Mouse (Mus musculus): ENCODE measurements around the gene Ascl1.

Gene Ascl1

DNA sequence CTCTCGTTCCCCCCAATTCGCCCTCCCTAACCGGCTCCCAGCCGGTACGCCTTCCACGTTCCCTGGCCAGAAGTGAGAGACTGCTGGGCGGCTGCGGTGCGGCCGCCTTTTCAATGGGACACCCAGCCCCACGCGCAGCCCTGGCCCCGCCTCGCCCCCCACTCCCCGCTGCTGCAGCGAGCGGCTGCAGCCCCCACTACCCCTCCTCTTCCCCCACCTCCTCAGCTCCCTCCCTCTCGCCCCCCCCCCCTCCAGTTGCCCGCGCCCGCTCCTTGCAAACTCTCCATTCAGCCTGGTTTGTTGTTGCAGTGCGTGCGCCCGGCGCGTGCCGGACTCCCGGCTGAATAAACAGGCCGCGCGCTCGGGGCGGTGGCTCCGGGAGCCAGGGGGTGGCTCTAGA is at the start of gene Ascl1:
Gene Ascl1, minus strand, starts transcription at position 85 of the 400 bp plus-strand sequence.
- DNase-seq: no peak

GRCm38 (mm10) chr10:87534172-87534571 is 40.7 kb upstream of the Ascl1 start:
- no peak for DNase-seq

- no peak for DNase-seq
Observed at GRCm38 (mm10) chr10:87521646-87522045, 28.2 kb upstream of the Ascl1 start, which contains the start of gene Pah. TSS of gene Pah (plus strand) at chr10:87521795.

DNA sequence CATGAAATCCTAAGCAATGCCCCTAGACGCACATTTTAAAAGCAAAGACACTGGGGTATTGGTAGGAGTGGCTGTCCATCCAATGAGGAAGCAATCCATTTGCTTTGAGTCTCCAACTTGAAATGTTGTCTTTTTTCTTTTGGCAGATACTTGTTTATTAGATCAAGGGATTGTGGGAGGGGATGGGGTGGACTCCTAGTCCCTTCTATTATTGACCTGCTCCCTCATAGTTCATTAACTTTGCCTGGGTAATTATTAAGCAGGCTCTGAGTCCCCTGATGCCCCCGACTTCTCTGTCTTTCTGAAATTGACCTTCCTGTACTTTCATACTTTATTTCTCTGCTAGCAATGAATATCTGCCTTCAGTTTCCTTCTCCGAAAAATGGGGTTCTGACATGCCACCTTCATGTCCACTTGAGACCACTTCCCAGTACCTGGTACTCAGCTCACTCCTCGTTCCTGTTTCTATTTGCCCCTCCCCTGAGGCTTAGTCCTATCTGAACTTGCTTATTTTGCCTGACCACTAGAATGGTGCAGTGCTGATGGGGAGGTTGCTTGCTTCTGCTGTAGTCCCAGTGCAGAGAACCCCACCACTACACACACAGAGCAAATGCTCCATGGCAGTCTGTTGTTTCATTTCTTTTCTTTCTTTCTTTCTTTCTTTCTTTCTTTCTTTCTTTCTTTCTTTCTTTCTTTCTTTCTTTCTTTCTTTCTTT is 27.1 kb upstream of the Ascl1 start:
- DNase-seq: no peak

DNA sequence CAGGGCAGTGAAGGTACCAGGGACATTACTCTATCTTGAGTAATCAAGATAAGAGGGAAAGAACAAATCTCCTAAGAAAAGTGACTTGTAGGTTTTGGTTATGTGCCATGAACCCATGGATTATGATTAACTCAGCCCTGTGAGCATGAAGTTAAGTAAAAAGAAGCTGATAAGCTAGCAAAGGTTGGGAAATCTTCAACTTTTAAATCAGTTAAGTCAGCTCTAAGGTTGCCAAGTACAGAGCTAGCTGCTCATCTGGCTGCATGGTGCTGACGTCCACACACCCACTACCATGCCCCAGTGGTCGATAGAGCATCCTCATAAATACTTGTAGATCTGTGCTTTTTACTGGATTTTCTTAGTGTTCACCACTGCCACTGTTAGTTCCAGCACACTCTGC is 25.1 kb upstream of the Ascl1 start:
- no peak for DNase-seq

DNA sequence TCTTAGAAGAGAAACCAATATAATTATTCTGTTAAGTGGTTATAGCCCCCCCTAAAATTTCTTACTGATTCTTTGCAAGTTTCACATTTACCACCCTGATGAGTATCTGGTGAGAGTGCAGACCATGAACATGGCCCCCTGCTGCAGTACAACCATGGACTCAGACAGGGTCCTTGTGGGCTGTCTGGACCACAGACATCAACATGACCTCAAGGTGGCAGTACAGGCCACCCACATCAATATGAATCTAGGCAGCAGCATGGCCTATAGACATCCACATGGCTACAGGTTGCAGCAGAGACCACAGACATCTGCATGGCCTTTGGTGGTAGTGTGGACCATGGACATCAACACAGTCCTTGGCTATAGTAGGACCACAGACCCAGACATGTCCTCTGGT is 19.6 kb upstream of the Ascl1 start:
- DNase-seq: no peak

GRCm38 (mm10) chr10:87508581-87508980 is 15.1 kb upstream of the Ascl1 start:
- DNase-seq: no peak

- no peak for DNase-seq
Observed at GRCm38 (mm10) chr10:87503946-87504345, 10.5 kb upstream of the Ascl1 start.

GRCm38 (mm10) chr10:87502283-87502682 is 8.8 kb upstream of the Ascl1 start:
- no peak for DNase-seq

DNA sequence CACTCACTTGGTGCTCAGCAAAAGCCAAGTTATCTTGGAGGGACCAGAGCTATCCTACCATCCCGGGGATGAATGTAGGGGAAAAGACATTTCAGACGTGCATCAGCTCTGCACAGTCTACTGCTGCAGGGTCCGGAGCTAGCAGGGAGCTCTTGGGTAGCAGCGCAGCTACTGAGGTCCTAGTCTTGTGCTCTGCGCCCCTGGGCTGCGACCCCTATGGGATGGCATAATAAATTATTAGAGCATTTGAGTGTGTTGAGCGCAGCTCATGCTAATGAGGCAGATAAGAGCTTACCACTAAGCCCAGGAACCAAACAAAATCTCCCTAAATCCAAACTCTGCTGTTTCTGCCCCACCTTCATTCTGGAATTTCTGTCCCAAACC is 8.2 kb upstream of the Ascl1 start:
- no peak for DNase-seq

DNA sequence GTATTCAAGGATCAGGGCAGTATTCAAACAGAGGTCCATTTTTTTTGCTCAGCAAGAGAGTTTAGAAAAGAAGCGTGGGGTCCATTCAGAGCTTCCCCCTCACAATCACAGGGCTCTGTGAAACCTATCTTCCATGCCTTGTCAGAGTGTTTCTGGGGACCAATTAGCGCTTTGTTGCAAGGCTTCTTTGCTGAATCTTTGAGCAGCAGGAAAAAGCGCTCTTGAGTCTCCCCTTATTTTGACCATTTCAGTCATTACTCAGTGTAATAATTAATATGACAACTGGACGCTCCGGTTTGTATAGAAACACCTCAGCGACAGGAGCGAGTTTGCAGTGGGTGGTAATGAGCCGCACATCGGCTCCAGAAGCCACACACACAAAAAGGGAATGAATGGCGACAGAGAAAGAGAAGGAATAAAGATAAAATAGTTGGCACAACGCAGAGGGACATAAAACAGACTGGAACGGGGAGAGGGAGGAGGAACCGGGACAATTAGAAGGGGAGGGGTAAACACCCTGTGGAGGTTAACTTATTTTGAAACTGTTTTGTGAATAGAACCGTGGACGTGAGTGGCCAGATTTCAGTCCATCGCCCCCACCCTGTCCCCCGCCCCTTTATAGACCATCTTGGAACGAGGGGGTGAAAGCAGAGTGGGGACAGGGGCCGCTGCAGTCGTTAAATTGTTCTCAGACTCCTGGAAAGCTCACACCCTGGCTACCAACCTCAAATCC is 7.6 kb upstream of the Ascl1 start:
- DNase-seq: no peak

GRCm38 (mm10) chr10:87497056-87497455 is 3.6 kb upstream of the Ascl1 start:
- no peak for DNase-seq

- no peak for DNase-seq
Observed at GRCm38 (mm10) chr10:87494596-87494995, 1.1 kb upstream of the Ascl1 start.

DNA sequence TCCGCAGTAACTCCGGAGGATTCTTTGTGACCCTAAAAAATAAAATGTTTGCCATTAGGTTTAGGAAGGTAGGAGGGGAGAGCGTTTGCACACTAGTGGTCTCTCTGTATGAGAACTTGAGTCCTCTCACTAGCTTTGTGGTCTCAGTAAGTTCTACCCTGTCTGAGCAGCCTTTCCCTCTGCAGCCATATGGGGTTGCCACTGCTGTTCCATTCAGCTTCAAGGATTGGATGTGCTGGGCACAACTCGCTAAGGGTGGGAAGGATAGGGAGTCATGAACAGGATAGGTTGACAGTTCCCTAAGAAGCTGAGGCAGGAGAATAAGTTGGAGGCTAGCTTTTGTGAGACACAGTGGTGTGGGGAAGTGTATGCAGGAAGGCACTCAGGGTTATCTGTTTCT is 716 bp upstream of the Ascl1 start:
- no peak for DNase-seq

- no peak for DNase-seq
Observed at GRCm38 (mm10) chr10:87492661-87493551, 554 bp downstream of the Ascl1 start.

- no peak for DNase-seq
Observed at GRCm38 (mm10) chr10:87492332-87492660, 1.2 kb downstream of the Ascl1 start.

GRCm38 (mm10) chr10:87491485-87492040 is 1.9 kb downstream of the Ascl1 start:
- no peak for DNase-seq

DNA sequence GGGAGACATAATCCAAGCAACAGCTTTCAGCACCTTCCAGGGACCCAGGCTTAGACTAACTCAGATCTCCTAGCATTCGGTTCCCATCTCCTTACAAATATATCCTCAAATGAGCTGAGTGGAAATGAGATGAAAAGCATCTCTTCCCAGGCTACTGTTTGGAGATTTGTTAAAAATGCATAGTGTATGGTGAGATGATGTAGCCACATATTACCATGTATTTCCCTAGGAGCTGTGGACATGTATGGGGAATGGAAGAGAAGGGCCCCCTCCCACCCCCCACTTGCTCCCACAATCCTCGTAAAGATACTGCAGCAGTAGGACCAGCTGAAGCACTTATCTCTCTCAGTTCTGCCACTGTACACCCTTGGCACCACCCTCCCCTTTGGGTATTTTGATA is 3.1 kb downstream of the Ascl1 start:
- DNase-seq: no peak

DNA sequence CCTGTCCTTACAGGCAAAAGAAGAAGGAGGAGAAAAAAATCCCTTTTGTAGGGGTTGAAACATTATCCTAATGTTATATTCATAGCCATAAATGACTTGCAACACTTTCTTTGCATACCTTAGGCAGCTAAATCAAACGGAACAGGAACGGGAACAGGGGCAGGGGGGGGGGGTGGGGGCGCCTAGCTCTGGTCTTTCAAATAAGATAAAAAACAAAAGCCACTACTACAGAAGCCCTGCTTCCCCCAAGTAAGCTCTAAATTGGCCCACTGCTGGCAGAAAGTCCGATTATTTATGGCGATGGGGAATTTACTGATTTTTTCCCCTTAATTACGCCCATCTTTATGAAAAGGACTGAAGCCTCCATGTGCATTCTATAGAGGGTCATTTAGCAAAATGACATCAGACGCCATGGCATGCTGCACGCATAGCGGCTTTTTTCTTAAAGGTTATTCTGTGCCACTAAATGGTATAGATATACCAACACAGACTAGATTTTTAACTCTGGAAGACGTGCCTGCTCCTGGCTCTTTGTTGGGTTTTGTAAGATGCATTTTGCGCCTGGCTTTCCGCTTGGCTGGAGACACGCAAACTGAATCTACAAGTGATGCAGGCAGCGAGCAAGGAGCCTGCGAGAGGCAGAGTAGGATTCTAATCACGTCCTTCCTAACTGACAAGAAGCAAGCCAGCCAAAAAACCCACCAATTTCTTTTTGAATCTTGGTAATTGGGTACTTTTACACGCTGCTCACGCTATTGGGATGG is 4.0 kb downstream of the Ascl1 start:
- DNase-seq: no peak

DNA sequence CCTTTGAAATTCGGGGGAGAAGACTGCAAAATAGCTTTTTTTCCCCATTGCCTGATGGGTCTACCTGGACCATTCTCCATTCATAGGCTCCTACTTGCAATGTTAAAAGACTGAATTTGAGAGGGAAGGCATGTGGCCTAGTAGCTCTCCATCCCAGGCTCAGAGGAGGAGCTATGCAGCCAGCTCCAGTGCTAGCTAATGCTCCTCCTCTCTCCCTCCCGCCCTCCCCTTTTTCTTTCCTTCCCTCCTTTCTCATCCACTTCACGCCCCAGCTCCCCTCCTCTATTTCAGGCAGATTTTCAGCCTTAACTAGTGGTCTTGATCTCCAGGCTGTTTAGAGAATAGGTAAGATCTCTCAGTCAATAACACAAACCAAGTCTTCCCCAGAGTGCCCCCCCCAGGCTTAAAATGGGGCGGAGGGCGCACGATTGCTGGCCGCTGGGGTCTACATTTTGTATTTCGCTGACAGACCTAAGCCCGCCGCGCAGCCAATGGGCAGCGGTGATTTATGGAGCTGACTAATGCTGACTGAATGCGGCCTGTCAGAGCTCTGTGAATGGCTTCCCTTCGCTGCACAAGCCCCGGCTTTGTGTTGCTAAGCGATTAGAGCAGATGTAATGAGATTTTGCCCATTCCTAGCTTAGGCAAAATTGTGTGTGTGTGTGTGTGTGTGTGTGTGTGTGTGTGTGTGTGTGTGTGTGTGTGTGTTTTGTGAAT is 4.9 kb downstream of the Ascl1 start:
- no peak for DNase-seq

DNA sequence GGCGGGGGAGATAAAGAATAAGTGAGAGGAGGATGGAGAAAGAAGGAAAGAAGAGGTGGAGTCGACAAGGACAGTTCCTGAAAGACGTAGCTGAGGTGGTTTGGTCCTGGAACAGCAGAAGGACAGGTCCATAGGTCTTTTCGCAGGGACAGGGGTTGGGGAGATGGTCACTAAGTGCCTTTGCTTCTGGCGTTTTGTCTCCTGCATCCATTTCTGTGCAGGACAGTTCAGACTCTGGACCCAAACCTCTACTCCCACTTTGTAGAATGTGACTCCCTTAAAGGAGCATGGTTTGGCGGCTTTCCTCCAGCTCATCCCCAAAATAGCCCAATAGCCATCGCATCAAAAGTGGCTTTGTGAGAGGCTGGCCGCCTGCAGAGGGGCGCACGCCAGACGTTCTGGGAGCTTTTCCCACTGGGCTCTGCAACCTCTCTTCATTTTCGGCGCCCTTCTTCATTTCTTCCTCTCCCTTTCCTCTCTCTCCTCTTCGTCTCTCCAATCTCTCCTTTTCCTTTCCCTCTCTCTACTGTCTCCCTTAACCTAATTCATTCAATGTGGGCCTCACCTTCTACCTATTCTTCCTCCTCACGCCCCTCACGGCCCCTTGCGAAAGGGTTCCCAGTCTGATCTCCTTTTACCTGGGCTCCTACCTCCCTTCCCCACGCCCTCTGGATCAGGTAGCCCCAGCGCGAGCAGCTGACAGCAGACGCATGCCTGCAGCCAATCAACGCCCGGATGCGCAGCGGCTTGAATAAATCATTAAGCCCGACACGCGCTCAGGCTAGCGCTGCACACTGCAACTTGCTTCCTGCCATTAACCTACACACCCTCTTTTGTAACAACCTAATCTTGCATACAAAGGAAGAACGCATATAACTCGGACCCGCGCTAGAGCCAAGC is 7.5 kb downstream of the Ascl1 start:
- no peak for DNase-seq
